In genomic region chr15:102370727-102371126, GRCm38 (mm10) we compare ENCODE assay signal across 11 mouse cellular contexts. TPM values are rescaled to one million over a fixed set of nuclear protein-coding genes. Genes with fewer than 3 reads are reported as not detected.
DNase-seq lines count a peak whose midpoint lies in the region; ATAC-seq lines count a peak whose summit lies in the region.
"Had no signal": no experiment of that assay in that cellular context is flagged by ENCODE, and none has a peak within 500 bp of the region (broad histone marks: within the 10 kb centered on the region; RNA-seq: fewer than 3 reads in every experiment).

No protein-coding gene starts in this region.

- H3K4me1 ChIP-seq in liver, embryonic 11.5 days (replicated peaks; ENCODE audit: control insufficient read depth, insufficient read depth, low read length), result peaks cover 20% of the 10 kb centered on the region
- H3K4me1 ChIP-seq in embryonic facial prominence, embryonic 10.5 days, result peaks cover 43% of the 10 kb centered on the region
- H3K4me1 ChIP-seq in hindbrain, embryonic 14.5 days (replicated peaks; ENCODE audit: control insufficient read depth, insufficient read depth, low read length), result peaks cover 7% of the 10 kb centered on the region; the same call in 1 of the 2 replicates
- H3K4me1 ChIP-seq in neural tube, embryonic 13.5 days (replicated peaks), result peaks cover 30% of the 10 kb centered on the region

- no peaks in the 10 kb centered on the region for H3K36me3 ChIP-seq in liver, embryonic 11.5 days (ENCODE audit: control insufficient read depth, insufficient read depth, low read length)
- H3K36me3 ChIP-seq in embryonic facial prominence, embryonic 10.5 days (replicated peaks), result no peaks in the 10 kb centered on the region
- H3K36me3 ChIP-seq in hindbrain, embryonic 14.5 days (replicated peaks; ENCODE audit: control insufficient read depth, insufficient read depth), result no peaks in the 10 kb centered on the region
- no peaks in the 10 kb centered on the region for H3K36me3 ChIP-seq in neural tube, embryonic 13.5 days

- peak overlapping the region; percentile 45 for H3K4me2 ChIP-seq in liver, embryonic 11.5 days
- no peak overlapping the region for H3K4me2 ChIP-seq in hindbrain, embryonic 14.5 days (replicated peaks)
- H3K4me2 ChIP-seq in neural tube, embryonic 13.5 days, result no peak overlapping the region

- WGBS in liver, embryonic 11.5 days, result 11% methylated on average over 10 of the region's 10 CpGs
- WGBS in embryonic facial prominence, embryonic 10.5 days, result 5% methylated on average over 10 of the region's 10 CpGs
- 10% methylated on average over 10 of the region's 10 CpGs for WGBS in hindbrain, embryonic 14.5 days
- 12% methylated on average over 10 of the region's 10 CpGs for WGBS in neural tube, embryonic 13.5 days

- no peak overlapping the region for H3K27ac ChIP-seq in liver, embryonic 11.5 days (ENCODE audit: low read depth, low read length)
- peak overlapping the region; percentile 80 for H3K27ac ChIP-seq in embryonic facial prominence, embryonic 10.5 days (replicated peaks)
- no peak overlapping the region for H3K27ac ChIP-seq in hindbrain, embryonic 14.5 days
- H3K27ac ChIP-seq in neural tube, embryonic 13.5 days (replicated peaks), result no peak overlapping the region

- no peak overlapping the region for H3K9ac ChIP-seq in liver, embryonic 11.5 days (ENCODE audit: low read depth, low read length)
- 0 out of 2 replicates have a peak overlapping the region, but pooled peaks have one; percentile 16 for H3K9ac ChIP-seq in hindbrain, embryonic 14.5 days
- H3K9ac ChIP-seq in neural tube, embryonic 13.5 days, result 0 out of 2 replicates have a peak overlapping the region, but pooled peaks have one; percentile 31

- peak; percentile 61 for ATAC-seq in liver, embryonic 11.5 days (replicated peaks; ENCODE audit: low FRiP score)
- ATAC-seq in hindbrain, embryonic 14.5 days (ENCODE audit: low FRiP score), result no peak
- ATAC-seq in neural tube, embryonic 13.5 days (ENCODE audit: low read depth), result no peak

- H3K27me3 ChIP-seq in liver, embryonic 11.5 days (replicated peaks; ENCODE audit: control insufficient read depth, insufficient read depth, low read length), result peaks cover 42% of the 10 kb centered on the region
- H3K27me3 ChIP-seq in embryonic facial prominence, embryonic 10.5 days (replicated peaks; ENCODE audit: low read depth, poor library complexity, severe bottlenecking), result peaks cover 56% of the 10 kb centered on the region
- no peaks in the 10 kb centered on the region for H3K27me3 ChIP-seq in hindbrain, embryonic 14.5 days (ENCODE audit: control insufficient read depth, insufficient read depth, low read length)
- peaks cover 19% of the 10 kb centered on the region for H3K27me3 ChIP-seq in neural tube, embryonic 13.5 days

- no peaks in the 10 kb centered on the region for H3K9me3 ChIP-seq in liver, embryonic 11.5 days (ENCODE audit: control insufficient read depth, low read length)
- no peaks in the 10 kb centered on the region for H3K9me3 ChIP-seq in embryonic facial prominence, embryonic 10.5 days
- H3K9me3 ChIP-seq in hindbrain, embryonic 14.5 days (ENCODE audit: control insufficient read depth, low read length), result no peaks in the 10 kb centered on the region
- no peaks in the 10 kb centered on the region for H3K9me3 ChIP-seq in neural tube, embryonic 13.5 days

- DNase-seq in liver, embryonic 11.5 days (ENCODE audit: low spot score), result no peak
- DNase-seq in liver, result no peak
- peak; percentile 82 for DNase-seq in embryonic facial prominence, embryonic 10.5 days (ENCODE audit: low spot score)
- DNase-seq in hindbrain, embryonic 14.5 days (ENCODE audit: low spot score), result no peak
- no peak for DNase-seq in retina, postnatal 1 day
- DNase-seq in right cerebral cortex, postnatal 25 days, result no peak
- DNase-seq: cerebellum, postnatal 36 days; gastrocnemius, postnatal 10 days; spleen, adult 18-20 months had no signal

- 0 out of 2 replicates have a peak overlapping the region, but pooled peaks have one; percentile 21 for H3K4me3 ChIP-seq in liver, embryonic 11.5 days (ENCODE audit: low read depth, low read length)
- H3K4me3 ChIP-seq in embryonic facial prominence, embryonic 10.5 days, result peak overlapping the region; percentile 42
- no peak overlapping the region for H3K4me3 ChIP-seq in hindbrain, embryonic 14.5 days (replicated peaks; ENCODE audit: low read length)
- H3K4me3 ChIP-seq in neural tube, embryonic 13.5 days, result no peak overlapping the region

RNA-seq across cellular contexts. Expression of gene Sp7, which starts 3.7 kb away (rescaled TPM):
- 0.57 and 1.5 TPM in 2 replicates for polyA plus RNA-seq in liver, embryonic 11.5 days (2014; fragmentation: Nextera tagmentation; extraction: Ambion mirVana)
- polyA plus RNA-seq in embryonic facial prominence, embryonic 10.5 days (2016; fragmentation: Nextera tagmentation; extraction: Ambion mirVana), result 1.4 and 1.7 TPM in 2 replicates
- polyA plus RNA-seq in hindbrain, embryonic 14.5 days (2014; fragmentation: Nextera tagmentation; extraction: Ambion mirVana), result 0.64 and 0.82 TPM in 2 replicates
- 0.47 and 0.69 TPM in 2 replicates for polyA plus RNA-seq in neural tube, embryonic 13.5 days (2015; fragmentation: Nextera tagmentation; extraction: Ambion mirVana)
- polyA plus RNA-seq: large intestine, adult 2 months had no signal

RNA-seq across cellular contexts. Expression of gene Aaas, which starts 20.2 kb away (rescaled TPM):
- polyA plus RNA-seq in liver, embryonic 11.5 days (2014; fragmentation: Nextera tagmentation; extraction: Ambion mirVana), result 99.3 and 108 TPM in 2 replicates
- polyA plus RNA-seq in embryonic facial prominence, embryonic 10.5 days (2016; fragmentation: Nextera tagmentation; extraction: Ambion mirVana), result 135 and 137 TPM in 2 replicates
- polyA plus RNA-seq in hindbrain, embryonic 14.5 days (2014; fragmentation: Nextera tagmentation; extraction: Ambion mirVana), result 30.7 and 33.8 TPM in 2 replicates
- polyA plus RNA-seq in neural tube, embryonic 13.5 days (2015; fragmentation: Nextera tagmentation; extraction: Ambion mirVana), result 31.3 and 36.8 TPM in 2 replicates

RNA-seq across cellular contexts. Expression of gene Sp1, which starts 35.2 kb away (rescaled TPM):
- 9.7 and 10.6 TPM in 2 replicates for polyA plus RNA-seq in liver, embryonic 11.5 days (2014; fragmentation: Nextera tagmentation; extraction: Ambion mirVana)
- polyA plus RNA-seq in embryonic facial prominence, embryonic 10.5 days (2016; fragmentation: Nextera tagmentation; extraction: Ambion mirVana), result 9.9 and 10.6 TPM in 2 replicates
- 5.3 and 6.2 TPM in 2 replicates for polyA plus RNA-seq in hindbrain, embryonic 14.5 days (2014; fragmentation: Nextera tagmentation; extraction: Ambion mirVana)
- 4.3 and 6.0 TPM in 2 replicates for polyA plus RNA-seq in neural tube, embryonic 13.5 days (2015; fragmentation: Nextera tagmentation; extraction: Ambion mirVana)

RNA-seq across cellular contexts. Expression of gene Myg1, which starts 39.2 kb away (rescaled TPM):
- 97.0 and 104 TPM in 2 replicates for polyA plus RNA-seq in liver, embryonic 11.5 days (2014; fragmentation: Nextera tagmentation; extraction: Ambion mirVana)
- 123 and 126 TPM in 2 replicates for polyA plus RNA-seq in embryonic facial prominence, embryonic 10.5 days (2016; fragmentation: Nextera tagmentation; extraction: Ambion mirVana)
- 77.4 and 78.4 TPM in 2 replicates for polyA plus RNA-seq in hindbrain, embryonic 14.5 days (2014; fragmentation: Nextera tagmentation; extraction: Ambion mirVana)
- polyA plus RNA-seq in neural tube, embryonic 13.5 days (2015; fragmentation: Nextera tagmentation; extraction: Ambion mirVana), result 74.0 and 82.6 TPM in 2 replicates

RNA-seq across cellular contexts. Expression of gene Pfdn5, which starts 44.8 kb away (rescaled TPM):
- polyA plus RNA-seq in liver, embryonic 11.5 days (2014; fragmentation: Nextera tagmentation; extraction: Ambion mirVana), result 236 and 254 TPM in 2 replicates
- 353 and 356 TPM in 2 replicates for polyA plus RNA-seq in embryonic facial prominence, embryonic 10.5 days (2016; fragmentation: Nextera tagmentation; extraction: Ambion mirVana)
- 518 and 626 TPM in 2 replicates for polyA plus RNA-seq in hindbrain, embryonic 14.5 days (2014; fragmentation: Nextera tagmentation; extraction: Ambion mirVana)
- polyA plus RNA-seq in neural tube, embryonic 13.5 days (2015; fragmentation: Nextera tagmentation; extraction: Ambion mirVana), result 438 and 480 TPM in 2 replicates

Comparison
In these comparisons a context has a peak if more than half of its experiments do, and no peak if none do; other contexts are left out.
1. H3K4me3 ChIP-seq: peak in liver, embryonic 11.5 days (single experiment) and embryonic facial prominence, embryonic 10.5 days (single experiment); none in hindbrain, embryonic 14.5 days (single experiment) and neural tube, embryonic 13.5 days (single experiment).